Mouse (Mus musculus) embryonic fibroblast, embryonic 13.5 days (primary cell): ENCODE results near the gene Col26a1. TPM values are rescaled to one million over a fixed set of nuclear protein-coding genes. Genes with fewer than 3 reads are reported as not detected.

Source experiments
- H3K27ac ChIP-seq: 2 replicates; pipeline ENCODE4 v1.5.1; 2012; ENCODE audit warnings: low read length, control low read depth, inconsistent platforms; ENCODE audit not compliant: insufficient read depth
- H3K4me1 ChIP-seq: 2 replicates; pipeline ENCODE4 v1.6.1; 2011; ENCODE audit warnings: low read length; ENCODE audit not compliant: control insufficient read depth, insufficient read depth
- H3K4me3 ChIP-seq: 2 replicates; pipeline ENCODE4 v1.5.1; 2011; ENCODE audit warnings: mild to moderate bottlenecking, control low read depth, low read length; ENCODE audit not compliant: insufficient read depth
- CTCF ChIP-seq: IDR thresholded peaks from 2 replicates; pipeline ENCODE4 v1.5.1; 2011; ENCODE audit warnings: mild to moderate bottlenecking, control low read depth, low read length, moderate library complexity, borderline replicate concordance; ENCODE audit not compliant: insufficient read depth
- POLR2A ChIP-seq: IDR thresholded peaks from 2 replicates; pipeline ENCODE4 v1.6.1; 2011; ENCODE audit warnings: low read depth, mild to moderate bottlenecking, control low read depth, low read length, moderate library complexity
- polyA plus RNA-seq: library from polyadenylated mRNA; stranded (reverse); fragments of >200 nt; gene quantifications from 2 replicates; pipeline ENCODE4 v1.2.4, GENCODE M21; 2011; ENCODE audit warnings: low read depth; ENCODE audit not compliant: missing spikeins, insufficient read length

The Col26a1 gene
- polyA plus RNA-seq: 4.4 TPM in 1 of 2 replicates, not detected in the other

DNA sequence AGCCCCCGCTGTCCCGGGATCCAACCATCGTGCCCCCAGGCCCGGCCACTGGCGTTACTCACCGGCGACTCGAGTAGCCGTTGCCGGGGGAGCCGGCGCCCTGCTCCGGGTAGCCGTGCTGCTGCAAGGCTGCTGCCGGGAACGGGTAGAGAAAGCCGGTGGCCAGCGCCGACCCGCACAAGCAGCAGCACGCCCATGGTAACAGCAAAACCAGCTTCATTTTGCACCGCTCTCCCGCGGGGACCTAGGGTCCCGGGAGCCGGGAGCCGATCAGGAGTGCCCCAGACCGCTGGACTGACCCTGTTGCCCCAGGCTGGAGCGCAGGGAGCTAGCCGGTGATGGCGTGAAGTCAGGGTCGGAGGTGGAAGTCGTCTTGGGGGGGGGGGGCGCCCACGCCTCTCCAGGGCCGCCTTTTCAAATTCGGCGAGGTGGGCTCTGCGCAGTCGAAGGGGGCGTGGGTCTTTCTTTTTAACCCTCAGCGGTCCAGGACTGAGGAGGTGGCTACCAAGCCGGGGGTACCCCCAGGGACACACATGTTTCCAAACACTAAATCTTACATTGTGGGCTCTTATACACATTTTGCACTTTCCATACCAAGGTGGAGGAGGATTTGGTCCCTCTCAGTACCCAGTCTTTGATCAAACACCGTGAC lies at the start of gene Col26a1:
Col26a1 (minus strand) TSS at position 422 of the 652 bp plus-strand sequence.
- H3K4me3 ChIP-seq: peak within 1 kb of the TSS; percentile 3; the same call in 1 of the 2 replicates
- TF ChIP-seq POLR2A: no peak
- no peak for TF ChIP-seq CTCF
- no peaks in the 10 kb centered on the region; the same call in 1 of the 2 replicates for H3K4me1 ChIP-seq
- H3K27ac ChIP-seq: no peak within 1 kb of the TSS

DNA sequence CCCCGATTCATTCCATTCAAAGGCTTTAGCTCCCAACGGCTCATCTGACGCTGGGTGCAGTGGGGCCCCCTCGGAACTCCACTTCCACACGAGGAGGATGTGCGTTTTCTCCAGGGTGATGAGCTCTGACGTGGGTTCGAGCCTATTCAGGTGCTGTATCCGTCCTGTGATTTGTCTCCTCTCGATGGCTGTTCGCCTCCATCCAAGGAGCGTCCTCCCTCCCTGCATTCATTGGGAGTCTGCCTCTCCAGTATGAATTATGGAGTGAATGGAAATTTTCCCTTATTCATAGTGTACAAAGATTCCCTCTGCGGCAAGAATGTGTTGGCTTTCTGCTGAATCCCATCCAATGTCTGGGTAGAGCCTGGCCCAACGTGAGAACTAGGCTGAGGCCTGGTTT lies 48.9 kb upstream of the Col26a1 start:
- Histone ChIP-seq H3K4me3 (no peak overlapping the region), H3K27ac (no peak overlapping the region), H3K4me1 (no peaks in the 10 kb centered on the region)
- TF ChIP-seq CTCF (no peak), POLR2A (no peak)

DNA sequence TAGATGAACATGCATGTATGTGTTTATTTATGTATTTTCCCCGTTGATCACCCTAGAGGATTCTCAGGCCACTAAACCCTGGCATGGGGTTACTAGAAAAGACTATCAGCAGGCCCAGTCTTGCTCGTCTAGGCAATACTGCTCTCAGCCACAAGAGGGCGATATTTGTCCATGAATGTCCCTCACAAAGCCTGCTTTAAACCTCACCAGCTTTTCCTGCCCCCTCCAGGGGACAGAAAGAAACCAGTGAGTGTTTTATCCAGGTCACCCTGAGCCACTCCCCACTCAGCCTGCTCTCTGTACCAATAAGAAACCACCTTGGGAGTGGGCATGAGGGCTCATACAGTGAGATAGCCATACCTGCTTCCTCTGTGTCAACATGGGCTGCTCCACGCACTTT lies 46.1 kb upstream of the Col26a1 start:
- TF ChIP-seq POLR2A (no peak), CTCF (peak; percentile 69; the same call in 1 of the 2 replicates)
- H3K27ac ChIP-seq: no peak overlapping the region
- no peak overlapping the region for H3K4me3 ChIP-seq
- no peaks in the 10 kb centered on the region for H3K4me1 ChIP-seq

DNA sequence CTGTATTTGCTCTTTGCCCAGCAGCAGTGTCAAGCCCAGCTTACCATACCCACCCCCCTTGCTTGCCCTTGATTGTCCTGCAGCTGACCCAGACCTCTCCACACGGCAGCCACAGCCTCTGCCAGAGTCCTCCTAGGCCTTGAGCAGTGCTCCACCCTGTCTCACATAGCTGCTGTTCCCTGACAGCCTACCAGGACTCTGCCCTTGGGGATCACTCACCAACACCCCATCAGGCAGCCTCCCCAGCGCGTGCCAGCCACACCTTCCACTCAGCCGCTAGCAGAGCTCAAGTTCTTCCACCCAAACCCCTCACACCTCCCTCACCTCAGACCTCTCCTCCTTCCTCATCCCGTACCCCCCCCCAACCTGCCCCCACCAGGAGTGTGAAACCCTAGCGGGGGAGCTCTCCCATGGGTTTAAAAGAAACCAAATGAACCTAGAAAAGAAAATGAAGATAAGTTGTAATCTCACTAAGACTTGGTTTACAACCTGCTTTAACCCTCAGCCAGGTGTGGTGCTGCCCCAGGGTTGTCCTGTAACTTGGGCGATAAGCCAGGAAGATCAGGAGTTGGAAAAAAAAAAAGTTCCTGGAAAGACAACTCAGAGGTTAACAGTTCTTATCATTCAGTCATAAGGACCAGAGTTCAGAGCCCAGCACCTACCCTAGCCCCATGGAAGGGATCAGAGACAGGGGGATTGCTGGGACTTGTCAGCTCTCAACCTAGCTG lies 40.9 kb upstream of the Col26a1 start:
- no peak for TF ChIP-seq CTCF
- TF ChIP-seq POLR2A: no peak
- Histone ChIP-seq H3K4me1 (no peaks in the 10 kb centered on the region), H3K4me3 (no peak overlapping the region), H3K27ac (no peak overlapping the region)

DNA sequence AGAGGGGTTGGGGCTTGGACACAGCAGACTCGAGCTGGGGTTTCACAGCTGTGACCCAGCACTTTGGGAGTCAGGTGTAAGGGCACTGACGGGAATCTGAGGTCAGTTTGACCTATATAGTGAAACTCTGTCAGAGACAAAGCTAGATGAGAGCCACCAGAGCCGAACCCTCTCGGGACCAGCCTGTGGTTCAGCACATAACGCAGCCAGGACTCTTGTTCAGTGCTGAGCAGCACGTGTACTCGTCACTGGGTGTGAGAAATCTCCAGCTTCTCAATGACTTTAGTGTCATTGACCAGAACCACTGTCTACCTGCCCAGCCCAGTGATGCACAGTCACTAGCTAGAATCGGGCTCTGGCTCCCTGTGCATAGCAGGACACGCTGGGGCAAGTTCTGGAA lies 39.8 kb upstream of the Col26a1 start:
- Histone ChIP-seq H3K4me3 (no peak overlapping the region), H3K27ac (no peak overlapping the region), H3K4me1 (no peaks in the 10 kb centered on the region)
- no peak for TF ChIP-seq POLR2A
- TF ChIP-seq CTCF: no peak

DNA sequence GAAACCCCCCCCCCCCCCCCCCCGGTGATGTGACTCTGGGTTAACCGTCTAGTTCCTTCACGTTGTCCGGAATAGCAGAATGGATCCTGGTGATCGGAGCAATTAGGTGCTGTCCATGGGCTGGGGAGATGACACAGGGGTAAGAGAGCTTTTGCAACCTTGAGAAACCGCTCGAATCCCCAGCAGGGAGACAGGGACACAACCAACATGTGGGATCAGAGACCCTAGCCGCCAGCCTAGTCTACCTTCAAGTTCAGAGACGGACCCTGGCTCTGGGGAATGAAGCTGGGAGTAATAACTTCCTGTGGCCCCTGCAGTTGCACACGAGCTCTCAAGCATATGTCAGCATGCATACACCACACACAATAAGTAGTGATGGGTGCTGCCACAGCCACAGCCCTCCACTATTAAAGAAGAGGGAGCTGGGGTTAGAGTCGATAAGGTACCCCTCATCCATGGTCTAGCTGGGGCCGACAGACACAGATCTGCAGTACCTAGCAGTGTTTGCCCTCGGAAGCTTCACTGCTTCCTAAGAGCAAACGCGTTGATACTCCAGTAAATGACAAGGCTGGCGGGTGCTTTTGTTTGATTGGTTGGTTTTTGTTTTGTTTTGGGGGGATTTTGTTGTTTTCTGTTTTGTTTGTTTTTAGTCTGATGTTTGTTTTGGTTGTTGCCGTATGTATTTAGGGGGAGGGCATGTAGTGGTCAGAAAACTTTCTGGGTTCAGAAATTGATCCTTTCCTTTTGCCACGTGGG lies 36.7 kb upstream of the Col26a1 start:
- peak overlapping the region; percentile 68 for H3K4me3 ChIP-seq
- TF ChIP-seq CTCF (no peak), POLR2A (0 out of 2 replicates have a peak, but pooled peaks have one; percentile 10)
- H3K27ac ChIP-seq: no peak overlapping the region
- no peaks in the 10 kb centered on the region for H3K4me1 ChIP-seq

DNA sequence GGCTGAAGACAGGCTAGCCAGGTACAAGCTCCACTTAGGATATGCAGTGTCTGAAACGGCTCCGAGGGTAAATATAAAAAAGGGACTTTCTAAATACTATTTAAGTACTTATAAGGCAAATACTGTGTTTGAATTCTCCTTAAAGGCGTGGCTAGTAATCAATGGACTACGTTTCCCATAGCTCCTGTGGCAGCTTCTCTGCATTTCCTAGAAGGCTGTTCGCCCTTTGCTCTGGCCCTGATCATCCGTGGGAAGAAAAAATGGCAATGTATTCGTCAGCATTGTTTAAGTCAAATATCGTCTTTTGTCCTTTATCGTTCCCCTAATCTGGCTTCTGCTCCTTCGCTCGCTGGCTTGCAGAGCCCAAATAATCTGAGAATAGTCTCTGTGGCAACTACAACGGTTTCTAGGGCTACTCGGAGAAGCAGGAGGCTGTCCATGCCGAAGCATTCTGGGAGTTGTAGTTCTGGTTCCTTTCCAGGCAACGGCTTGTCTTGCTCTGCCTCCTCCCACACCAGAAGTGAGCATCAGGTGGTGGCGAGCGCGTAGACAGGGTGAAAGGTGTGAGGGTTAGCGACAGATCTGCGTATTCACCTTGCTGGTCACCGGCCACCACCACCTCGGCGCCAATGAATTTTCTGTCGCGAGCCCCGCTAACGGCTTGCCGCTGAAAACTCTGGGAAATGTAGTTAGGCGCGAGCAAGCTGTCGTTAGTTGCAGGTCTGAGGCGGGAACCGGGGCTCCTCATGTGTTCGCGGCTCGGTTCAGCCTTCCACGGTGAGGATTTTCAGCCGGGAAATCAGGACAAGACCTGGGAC lies 35.9 kb upstream of the Col26a1 start:
- TF ChIP-seq POLR2A: peak; percentile 72
- TF ChIP-seq CTCF: no peak
- H3K27ac ChIP-seq: peak overlapping the region; percentile 29
- no peaks in the 10 kb centered on the region for H3K4me1 ChIP-seq
- H3K4me3 ChIP-seq: peak overlapping the region; percentile 68

DNA sequence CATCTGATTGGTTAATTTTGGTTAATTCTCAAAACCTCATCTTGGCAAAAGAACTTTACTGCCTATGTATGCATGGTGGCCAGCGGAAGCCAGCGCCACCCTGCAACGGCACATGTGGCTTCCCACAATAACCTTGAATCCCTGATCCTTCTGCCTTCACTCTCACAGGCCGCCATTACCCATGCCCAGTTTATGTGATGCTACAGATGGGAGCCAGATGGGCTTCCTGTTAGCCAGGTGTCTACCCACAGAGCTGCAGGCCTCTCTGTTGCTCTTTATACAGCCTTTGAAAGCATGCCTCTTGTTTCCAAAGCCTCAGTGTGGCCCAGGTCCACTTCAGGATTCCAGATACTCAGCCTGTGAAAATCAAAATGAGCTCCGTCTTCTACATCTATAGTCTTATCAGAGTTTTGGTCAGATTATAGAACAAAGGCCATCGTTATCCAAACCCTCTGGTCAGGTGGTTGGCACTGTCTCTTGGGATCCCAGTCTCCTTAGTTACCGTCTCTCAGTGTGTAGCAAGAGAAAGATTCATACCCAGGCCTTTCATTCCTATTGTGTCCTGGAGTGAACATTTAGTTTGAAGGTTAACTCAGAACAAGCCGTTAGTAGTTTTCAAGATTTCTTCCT lies 34.7 kb upstream of the Col26a1 start:
- no peak for TF ChIP-seq CTCF
- TF ChIP-seq POLR2A: no peak
- no peak overlapping the region for H3K4me3 ChIP-seq
- H3K27ac ChIP-seq: no peak overlapping the region
- H3K4me1 ChIP-seq: no peaks in the 10 kb centered on the region
